Mouse (Mus musculus) cerebellum, adult 2 months (tissue): ENCODE results near the gene Hist1h2bf. TPM values are rescaled to one million over a fixed set of nuclear protein-coding genes. Genes with fewer than 3 reads are reported as not detected.
"Not testable (repeated sequence)": the region's sequence is repeated elsewhere in the genome, so short reads cannot be mapped to it uniquely, and the experiment has no call there.

Source experiments
- DNase-seq, 2 experiments: peaks; one replicate each; pipeline ENCODE4 v3.0.0; 2021
- H3K27ac ChIP-seq: fragments of 200-500 bp; 2 replicates; pipeline ENCODE4 v1.5.1; 2012; ENCODE audit warnings: low read length, control low read depth, inconsistent platforms; ENCODE audit not compliant: insufficient read depth
- H3K27me3 ChIP-seq: fragments of 200-500 bp; 2 replicates; pipeline ENCODE4 v1.6.1; 2012; ENCODE audit warnings: inconsistent platforms, mild to moderate bottlenecking, low read length, moderate library complexity; ENCODE audit not compliant: control insufficient read depth, insufficient read depth
- H3K4me1 ChIP-seq: fragments of 200-500 bp; 2 replicates; pipeline ENCODE4 v1.6.1; 2011; ENCODE audit warnings: low read length; ENCODE audit not compliant: control insufficient read depth, insufficient read depth
- H3K4me3 ChIP-seq: fragments of 200-500 bp; replicated peaks from 2 replicates; pipeline ENCODE3; 2011; ENCODE audit warnings: mild to moderate bottlenecking, low read depth, low read length, control low read depth; ENCODE audit not compliant: insufficient read depth
- CTCF ChIP-seq: fragments of 200-500 bp; IDR thresholded peaks from 2 replicates; pipeline ENCODE4 v1.5.1; 2011; ENCODE audit warnings: low read depth, mild to moderate bottlenecking, control low read depth, low read length, moderate library complexity, borderline replicate concordance; ENCODE audit not compliant: insufficient read depth
- POLR2A ChIP-seq: fragments of 200-500 bp; IDR thresholded peaks from 2 replicates; pipeline ENCODE4 v1.6.1; 2011; ENCODE audit warnings: low read length, control low read depth, borderline replicate concordance; ENCODE audit not compliant: insufficient read depth
- WGBS: fragments of 180-500 bp; shearing (Covaris S2); methylation state at CpG from one replicate; pipeline ENCODE4 v1.1.7; 2018; 5-methylcytosine and 5-hydroxymethylcytosine counted together
- polyA plus RNA-seq: library from polyadenylated mRNA; depleted of rRNA; stranded (reverse); fragments of >200 nt; gene quantifications from 2 replicates; pipeline ENCODE4 v1.2.3, GENCODE M21; 2012

Gene Hist1h2bf
- polyA plus RNA-seq, 1 experiment = 0.65 TPM

GRCm38 (mm10) chr13:23555839-23556416 lies 18.1 kb downstream of the Hist1h2bf start:
- H3K4me1 ChIP-seq = peaks cover 2% of the 10 kb centered on the region; the same call in 1 of the 2 replicates
- no peak for TF ChIP-seq CTCF
- TF ChIP-seq POLR2A = peak; percentile 12; the same call in 1 of the 2 replicates
- H3K4me3 ChIP-seq = peak overlapping the region; percentile 61
- under 1% methylated on average over 18 of the region's 18 CpGs for WGBS
- no peaks in the 10 kb centered on the region for H3K27me3 ChIP-seq
- peak overlapping the region; percentile 41; the same call in 1 of the 2 replicates for H3K27ac ChIP-seq
- DNase-seq = peak; percentile 61 to 87

GRCm38 (mm10) chr13:23554925-23555838 lies 18.8 kb downstream of the Hist1h2bf start:
- TF ChIP-seq CTCF = no peak
- peak; percentile 57; the same call in 1 of the 2 replicates for TF ChIP-seq POLR2A
- Histone ChIP-seq H3K4me1 (peaks cover 2% of the 10 kb centered on the region; the same call in 1 of the 2 replicates), H3K27ac (peak overlapping the region; percentile 41), H3K27me3 (no peaks in the 10 kb centered on the region), H3K4me3 (peak overlapping the region; percentile 77)
- DNase-seq = peak; percentile 74 to 79
- under 1% methylated on average over 54 of the region's 54 CpGs for WGBS

GRCm38 (mm10) chr13:23554393-23554792 lies 19.6 kb downstream of the Hist1h2bf start:
- no peak overlapping the region for H3K27ac ChIP-seq
- no peak for TF ChIP-seq POLR2A
- no peak for TF ChIP-seq CTCF
- 14% methylated on average over 9 of the region's 9 CpGs for WGBS
- DNase-seq = no peak
- H3K27me3 ChIP-seq = no peaks in the 10 kb centered on the region
- peak overlapping the region; percentile 33 for H3K4me3 ChIP-seq
- H3K4me1 ChIP-seq = peaks cover 2% of the 10 kb centered on the region; the same call in 1 of the 2 replicates

- no peak for DNase-seq
- TF ChIP-seq POLR2A (no peak), CTCF (no peak)
- H3K4me3 ChIP-seq = no peak within 1 kb of the TSS
- H3K27ac ChIP-seq = no peak within 1 kb of the TSS
- no peaks in the 10 kb centered on the region for H3K27me3 ChIP-seq
- H3K4me1 ChIP-seq = peaks cover 2% of the 10 kb centered on the region; the same call in 1 of the 2 replicates
Observed at GRCm38 (mm10) chr13:23552962-23553361, 21.0 kb downstream of the Hist1h2bf start, which contains the start of gene Hist1h1d. Hist1h1d (plus strand) TSS chr13:23553262.

- 43% methylated on average over 8 of the region's 8 CpGs for WGBS
- Histone ChIP-seq H3K27ac (no peak overlapping the region), H3K27me3 (no peaks in the 10 kb centered on the region), H3K4me3 (peak overlapping the region; percentile 42), H3K4me1 (peaks cover 2% of the 10 kb centered on the region; the same call in 1 of the 2 replicates)
- TF ChIP-seq CTCF (no peak), POLR2A (no peak)
- DNase-seq = no peak
Observed at GRCm38 (mm10) chr13:23551931-23552914, 21.8 kb downstream of the Hist1h2bf start.

GRCm38 (mm10) chr13:23551146-23551834 lies 22.7 kb downstream of the Hist1h2bf start, which contains the start of gene Hist1h4f:
Hist1h4f (minus strand) TSS chr13:23551648.
- not testable (repeated sequence) for H3K27me3 ChIP-seq, H3K4me1 ChIP-seq
- peak; percentile 88 to 92 for DNase-seq
- H3K27ac ChIP-seq = 0 out of 2 replicates have a peak within 1 kb of the TSS, but pooled peaks have one; percentile 3
- H3K4me3 ChIP-seq = peak within 1 kb of the TSS; percentile 42
- TF ChIP-seq CTCF = peak; percentile 12; the same call in 1 of the 2 replicates
- TF ChIP-seq POLR2A = peak; percentile 91; the same call in 1 of the 2 replicates
- WGBS = under 1% methylated on average over 47 of the region's 47 CpGs

GRCm38 (mm10) chr13:23550761-23551145 lies 23.2 kb downstream of the Hist1h2bf start:
- no peak for DNase-seq
- no peaks in the 10 kb centered on the region for H3K27me3 ChIP-seq
- no peaks in the 10 kb centered on the region; the same call in 1 of the 2 replicates for H3K4me1 ChIP-seq
- no peak for TF ChIP-seq POLR2A
- TF ChIP-seq CTCF = no peak
- WGBS = 15% methylated on average over 3 of the region's 3 CpGs
- H3K4me3 ChIP-seq = no peak overlapping the region
- H3K27ac ChIP-seq = no peak overlapping the region
